Mouse (Mus musculus) lung, adult 2 months (tissue): ENCODE data around the gene Klk1b9. TPM values are rescaled to one million over a fixed set of nuclear protein-coding genes. Genes with fewer than 3 reads are reported as not detected.
"Not testable (repeated sequence)": the region's sequence is repeated elsewhere in the genome, so short reads cannot be mapped to it uniquely, and the experiment has no call there.

Source experiments
- DNase-seq: peaks from one replicate; pipeline ENCODE4 v3.0.0; 2022
- H3K4me1 ChIP-seq: fragments of 200-500 bp; 2 replicates; pipeline ENCODE4 v1.6.1; 2011; ENCODE audit warnings: low read length; ENCODE audit not compliant: control insufficient read depth, insufficient read depth
- H3K4me3 ChIP-seq: fragments of 200-500 bp; replicated peaks from 2 replicates; pipeline ENCODE3; 2011; ENCODE audit warnings: low read depth, mild to moderate bottlenecking, control low read depth, low read length; ENCODE audit errors: extremely low read depth
- CTCF ChIP-seq: fragments of 200-500 bp; IDR thresholded peaks from 2 replicates; pipeline ENCODE4 v1.5.1; 2011; ENCODE audit warnings: mild to moderate bottlenecking, low read length, control low read depth; ENCODE audit not compliant: insufficient read depth
- POLR2A ChIP-seq: fragments of 200-500 bp; IDR thresholded peaks from 2 replicates; pipeline ENCODE4 v1.6.1; 2011; ENCODE audit warnings: low read depth, mild to moderate bottlenecking, control low read depth, low read length, borderline replicate concordance; ENCODE audit errors: extremely low read depth
- WGBS: fragments of 180-500 bp; shearing (Covaris S2); methylation state at CpG from one replicate; pipeline ENCODE4 v1.1.7; 2018; 5-methylcytosine and 5-hydroxymethylcytosine counted together
- polyA plus RNA-seq: library from polyadenylated mRNA; depleted of rRNA; stranded (reverse); fragments of >200 nt; gene quantifications from 2 replicates; pipeline ENCODE4 v1.2.3, GENCODE M21; 2012; rRNA removed

The Klk1b9 gene
- polyA plus RNA-seq, 1 experiment = not detected

- H3K4me1 ChIP-seq = no peaks in the 10 kb centered on the region
- H3K4me3 ChIP-seq = no peak within 1 kb of the TSS
- 46% methylated on average over 3 of the region's 3 CpGs for WGBS
- TF ChIP-seq CTCF (no peak), POLR2A (no peak)
- DNase-seq = no peak
Observed at GRCm38 (mm10) chr7:43966451-43966850, 9.4 kb upstream of the Klk1b9 start, which contains the start of gene Klk1b1. Klk1b1 (plus strand) TSS chr7:43966751.

- 71% methylated on average over 3 of the region's 3 CpGs for WGBS
- no peaks in the 10 kb centered on the region for H3K4me1 ChIP-seq
- H3K4me3 ChIP-seq = no peak overlapping the region
- no peak for TF ChIP-seq CTCF
- TF ChIP-seq POLR2A = no peak
- DNase-seq = no peak
Observed at GRCm38 (mm10) chr7:43967058-43967457, 8.8 kb upstream of the Klk1b9 start.

GRCm38 (mm10) chr7:43967612-43968011, 8.2 kb upstream of the Klk1b9 start:
- TF ChIP-seq POLR2A (no peak), CTCF (no peak)
- WGBS = 67% methylated on average over 2 of the region's 2 CpGs
- H3K4me3 ChIP-seq = no peak overlapping the region
- H3K4me1 ChIP-seq = no peaks in the 10 kb centered on the region
- DNase-seq = no peak

GRCm38 (mm10) chr7:43985657-43986056, 9.8 kb downstream of the Klk1b9 start:
- H3K4me1 ChIP-seq = no peaks in the 10 kb centered on the region
- no peak for DNase-seq
- no peak overlapping the region for H3K4me3 ChIP-seq
- no peak for TF ChIP-seq CTCF

GRCm38 (mm10) chr7:43994821-43995220, 19.0 kb downstream of the Klk1b9 start:
- 49% methylated on average over 1 of the region's 1 CpGs for WGBS
- not testable (repeated sequence) for DNase-seq, H3K4me3 ChIP-seq, H3K4me1 ChIP-seq

- not testable (repeated sequence) for H3K4me3 ChIP-seq, DNase-seq
- 72% methylated on average over 4 of the region's 4 CpGs for WGBS
Observed at GRCm38 (mm10) chr7:43995577-43995976, 19.7 kb downstream of the Klk1b9 start, which contains the start of gene Klk1b11. Klk1b11 (plus strand) TSS chr7:43995877.

GRCm38 (mm10) chr7:44004847-44005246, 29.0 kb downstream of the Klk1b9 start:
- no peak for DNase-seq
- TF ChIP-seq CTCF (no peak), POLR2A (no peak)
- H3K4me3 ChIP-seq = no peak overlapping the region

More at GRCm38 (mm10) chr7:43995577-43995976, 19.7 kb downstream of the Klk1b9 start, which contains the start of gene Klk1b11:
- not testable (repeated sequence) for H3K4me1 ChIP-seq

GRCm38 (mm10) chr7:44011868-44012267, 36.0 kb downstream of the Klk1b9 start, which contains the start of gene Klk1b26:
Klk1b26 (plus strand) TSS chr7:44012168.
- H3K4me1 ChIP-seq, H3K4me3 ChIP-seq, DNase-seq: not testable (repeated sequence)

More at GRCm38 (mm10) chr7:44004847-44005246, 29.0 kb downstream of the Klk1b9 start:
- no peaks in the 10 kb centered on the region for H3K4me1 ChIP-seq

- H3K4me3 ChIP-seq, DNase-seq, H3K4me1 ChIP-seq: not testable (repeated sequence)
- 71% methylated on average over 6 of the region's 6 CpGs for WGBS
Observed at GRCm38 (mm10) chr7:44014666-44015065, 38.8 kb downstream of the Klk1b9 start.

DNA sequence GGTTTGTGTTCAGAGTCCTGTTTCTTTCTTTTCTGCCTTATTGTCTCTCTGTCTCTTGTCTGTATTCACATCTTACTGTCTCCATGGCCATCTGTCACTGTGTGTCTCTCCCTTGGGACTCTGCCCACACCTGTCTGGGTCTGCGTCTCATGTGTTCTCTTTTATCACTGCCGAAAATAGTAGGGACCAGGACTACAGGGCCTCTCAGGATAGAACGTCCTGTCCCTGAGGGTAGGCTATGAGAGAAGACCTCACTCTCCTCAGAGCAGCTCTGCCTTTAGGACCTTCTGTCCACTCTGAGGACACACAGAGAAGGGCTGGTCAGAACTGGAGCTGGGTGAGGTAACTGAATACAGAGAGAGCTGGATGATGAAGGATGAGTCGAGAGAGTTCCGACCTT, 39.2 kb downstream of the Klk1b9 start:
- no peak for DNase-seq
- WGBS = 77% methylated on average over 5 of the region's 5 CpGs

More for the DNA sequence above, 39.2 kb downstream of the Klk1b9 start:
- Histone ChIP-seq H3K4me1 (no peaks in the 10 kb centered on the region), H3K4me3 (no peak overlapping the region)
- no peak for TF ChIP-seq POLR2A
- no peak for TF ChIP-seq CTCF

Other genes with a start within 250 kb of the Klk1b9 start
- gene Klk12, start 207.2 kb upstream of the Klk1b9 start, polyA plus RNA-seq = 5.8 TPM in 1 of 2 replicates, not detected in the other
- 3.2 and 26.4 TPM in 2 replicates for gene Klk11, start 201.5 kb upstream of the Klk1b9 start, polyA plus RNA-seq
- gene Klk10, start 195.0 kb upstream of the Klk1b9 start, polyA plus RNA-seq = 1.7 and 117 TPM in 2 replicates
- gene Klk9, start 184.2 kb upstream of the Klk1b9 start, polyA plus RNA-seq = 11.6 TPM in 1 of 2 replicates, not detected in the other
- 14.5 and 23.8 TPM in 2 replicates for gene Klk8, start 178.5 kb upstream of the Klk1b9 start, polyA plus RNA-seq
- gene Klk7, start 164.8 kb upstream of the Klk1b9 start, polyA plus RNA-seq = 4.6 TPM in 1 of 2 replicates, not detected in the other
- 0.13 TPM in 1 of 2 replicates, not detected in the other for gene Klk6, start 151.6 kb upstream of the Klk1b9 start, polyA plus RNA-seq
- gene Klk5, start 134.1 kb upstream of the Klk1b9 start, polyA plus RNA-seq = 2.7 TPM in 1 of 2 replicates, not detected in the other
- gene Klk4, start 94.9 kb upstream of the Klk1b9 start, polyA plus RNA-seq = not detected in 2 replicates
- gene Klk15, start 42.3 kb upstream of the Klk1b9 start, polyA plus RNA-seq = not detected in 2 replicates
- gene Klk1b8, start 25.4 kb upstream of the Klk1b9 start, polyA plus RNA-seq = not detected in 2 replicates
- gene Klk1b1, start 9.3 kb upstream of the Klk1b9 start, polyA plus RNA-seq = not detected in 2 replicates
- gene Klk1b11, start 19.8 kb downstream of the Klk1b9 start, polyA plus RNA-seq = not detected in 2 replicates
- gene Klk1b26, start 36.1 kb downstream of the Klk1b9 start, polyA plus RNA-seq = 0.11 TPM in 1 of 2 replicates, not detected in the other
- 0.19 and 0.23 TPM in 2 replicates for gene Klk1b27, start 76.2 kb downstream of the Klk1b9 start, polyA plus RNA-seq
- not detected in 2 replicates for gene Klk1b21, start 126.3 kb downstream of the Klk1b9 start, polyA plus RNA-seq
- not detected in 2 replicates for gene Klk1b22, start 136.6 kb downstream of the Klk1b9 start, polyA plus RNA-seq
- not detected in 2 replicates for gene Klk1b16, start 160.7 kb downstream of the Klk1b9 start, polyA plus RNA-seq
- not detected in 2 replicates for gene Klk1b24, start 212.2 kb downstream of the Klk1b9 start, polyA plus RNA-seq
- not detected in 2 replicates for gene Klk1b3, start 222.1 kb downstream of the Klk1b9 start, polyA plus RNA-seq
- 0.15 TPM in 1 of 2 replicates, not detected in the other for gene Klk1b4, start 231.4 kb downstream of the Klk1b9 start, polyA plus RNA-seq
- gene Klk1b5, start 239.9 kb downstream of the Klk1b9 start, polyA plus RNA-seq = not detected in 2 replicates
- gene Klk1, start 249.3 kb downstream of the Klk1b9 start, polyA plus RNA-seq = 1.9 and 18.3 TPM in 2 replicates